Mouse (Mus musculus) activated CD4-positive, CD25-positive, alpha-beta regulatory T cell, adult 4 months (primary cell): ENCODE results near the gene Ncf4. TPM values are rescaled to one million over a fixed set of nuclear protein-coding genes. Genes with fewer than 3 reads are reported as not detected.

Experiments used
- polyA plus RNA-seq, 2 experiments: library from polyadenylated mRNA; unstranded; fragments of 100-300 nt; shearing (Covaris generic); gene quantifications; one replicate each; pipeline ENCODE4 v1.2.1; 2017

Ncf4 gene
- polyA plus RNA-seq, 2 experiments from 2014 or later = 178 to 188 TPM

Other genes with a start within 250 kb of the Ncf4 start
- gene Cacng2, start 124.8 kb upstream of the Ncf4 start, polyA plus RNA-seq = under 1 TPM in 1 of 2 experiments, not detected in 1; 0.09 TPM
- 10 to 100 TPM; 58.3 to 71.2 TPM for gene Ift27, start 70.7 kb upstream of the Ncf4 start, polyA plus RNA-seq
- gene Pvalb, start 38.4 kb upstream of the Ncf4 start, polyA plus RNA-seq = not detected
- not detected for gene Csf2rb2, start 60.9 kb downstream of the Ncf4 start, polyA plus RNA-seq
- gene Csf2rb, start 81.0 kb downstream of the Ncf4 start, polyA plus RNA-seq = under 1 TPM; 0.09 to 0.31 TPM
- gene Tex33, start 151.1 kb downstream of the Ncf4 start, polyA plus RNA-seq = not detected
- gene Tst, start 161.1 kb downstream of the Ncf4 start, polyA plus RNA-seq = 1 to 10 TPM; 4.0 to 4.6 TPM
- gene Mpst, start 161.6 kb downstream of the Ncf4 start, polyA plus RNA-seq = 1 to 10 TPM; 1.8 to 6.5 TPM
- 1 to 10 TPM; 9.0 to 9.7 TPM for gene Kctd17, start 183.8 kb downstream of the Ncf4 start, polyA plus RNA-seq
- gene Tmprss6, start 223.8 kb downstream of the Ncf4 start, polyA plus RNA-seq = not detected